Mouse (Mus musculus) small intestine, adult 2 months (tissue): ENCODE measurements around the gene Rph3a. TPM values are rescaled to one million over a fixed set of nuclear protein-coding genes. Genes with fewer than 3 reads are reported as not detected.

Experiments
- H3K27ac ChIP-seq: fragments of 200-500 bp; 2 replicates; pipeline ENCODE4 v1.5.1; 2012; ENCODE audit warnings: low read depth, low read length, control low read depth, inconsistent platforms; ENCODE audit not compliant: insufficient read depth
- H3K27me3 ChIP-seq: fragments of 200-500 bp; 2 replicates; pipeline ENCODE4 v1.6.1; 2012; ENCODE audit warnings: mild to moderate bottlenecking, moderate library complexity, low read length, inconsistent platforms; ENCODE audit not compliant: control insufficient read depth, insufficient read depth
- H3K36me3 ChIP-seq: fragments of 200-500 bp; 2 replicates; pipeline ENCODE4 v1.6.1; 2012; ENCODE audit warnings: mild to moderate bottlenecking, low read length, control low read depth, inconsistent platforms; ENCODE audit not compliant: control insufficient read depth, insufficient read depth
- H3K4me1 ChIP-seq: fragments of 200-500 bp; 2 replicates; pipeline ENCODE4 v1.6.1; 2012; ENCODE audit warnings: low read length, inconsistent platforms, mixed read lengths; ENCODE audit not compliant: control insufficient read depth, insufficient read depth, insufficient read length
- H3K4me3 ChIP-seq: fragments of 200-500 bp; 2 replicates; pipeline ENCODE4 v1.5.1; 2012; ENCODE audit warnings: low read depth, mild to moderate bottlenecking, control low read depth, inconsistent platforms, low read length, moderate library complexity
- CTCF ChIP-seq: fragments of 200-500 bp; IDR thresholded peaks from 2 replicates; pipeline ENCODE4 v1.5.1; 2012; ENCODE audit warnings: low read depth, mild to moderate bottlenecking, control low read depth, inconsistent platforms, low read length, moderate library complexity, mixed read lengths; ENCODE audit not compliant: insufficient replicate concordance, insufficient read length; ENCODE audit errors: extremely low read depth
- POLR2A ChIP-seq: fragments of 200-500 bp; IDR thresholded peaks from 2 replicates; pipeline ENCODE4 v1.6.1; 2012; ENCODE audit warnings: low read depth, mild to moderate bottlenecking, control low read depth, inconsistent platforms, low read length, moderate library complexity
- WGBS: fragments of 180-500 bp; shearing (Covaris S2); methylation state at CpG from one replicate; pipeline ENCODE4 v1.1.7; 2018; 5-methylcytosine and 5-hydroxymethylcytosine counted together
- polyA plus RNA-seq: library from polyadenylated mRNA; depleted of rRNA; stranded (reverse); fragments of >200 nt; gene quantifications from 2 replicates; pipeline ENCODE4 v1.2.3, GENCODE M21; 2012; rRNA removed

Gene Rph3a
- polyA plus RNA-seq, 1 experiment: 0.35 TPM

GRCm38 (mm10) chr5:120890991-120891390, 118.9 kb downstream of the Rph3a start:
- Histone ChIP-seq H3K27me3 (no peaks in the 10 kb centered on the region), H3K4me3 (no peak overlapping the region), H3K4me1 (peaks cover 12% of the 10 kb centered on the region; the same call in 1 of the 2 replicates), H3K27ac (peak overlapping the region; percentile 33), H3K36me3 (peaks cover 3% of the 10 kb centered on the region; the same call in 1 of the 2 replicates)
- TF ChIP-seq CTCF: no peak
- TF ChIP-seq POLR2A: no peak
- WGBS: 8% methylated on average over 3 of the region's 3 CpGs

Other genes starting within 250 kb of the Rph3a start
- gene Oas3, start 232.4 kb downstream of the Rph3a start, polyA plus RNA-seq: 9.6 and 94.5 TPM in 2 replicates
- gene Oas1e, start 214.6 kb downstream of the Rph3a start, polyA plus RNA-seq: 0.09 and 3.6 TPM in 2 replicates
- 1.2 and 1.4 TPM in 2 replicates for gene Oas1c, start 197.6 kb downstream of the Rph3a start, polyA plus RNA-seq
- 0.19 TPM in 1 of 2 replicates, not detected in the other for gene Oas1f, start 162.7 kb downstream of the Rph3a start, polyA plus RNA-seq
- not detected in 2 replicates for gene Oas1h, start 148.7 kb downstream of the Rph3a start, polyA plus RNA-seq
- 6.7 and 30.1 TPM in 2 replicates for gene Oas1g, start 122.5 kb downstream of the Rph3a start, polyA plus RNA-seq
- 11.5 and 55.5 TPM in 2 replicates for gene Oas1a, start 102.6 kb downstream of the Rph3a start, polyA plus RNA-seq
- 0.13 and 0.18 TPM in 2 replicates for gene Oas1d, start 95.6 kb downstream of the Rph3a start, polyA plus RNA-seq
- 10.4 and 14.2 TPM in 2 replicates for gene Ptpn11, start 181.3 kb upstream of the Rph3a start, polyA plus RNA-seq
- 116 and 161 TPM in 2 replicates for gene Rpl6, start 194.4 kb upstream of the Rph3a start, polyA plus RNA-seq
- 12.2 and 28.8 TPM in 2 replicates for gene Hectd4, start 210.1 kb upstream of the Rph3a start, polyA plus RNA-seq